Mouse (Mus musculus) thymus, postnatal 4 days (tissue): ENCODE measurements around the gene Rnf40.

ENCODE experiments used
- DNase-seq: peaks from one replicate; pipeline ENCODE4 v3.0.0; 2021

Gene Rnf40

GRCm38 (mm10) chr7:127652050-127652449 is 63.5 kb downstream of the Rnf40 start:
- no peak for DNase-seq

- DNase-seq, result no peak
Observed at GRCm38 (mm10) chr7:127654318-127654717, 65.8 kb downstream of the Rnf40 start.
